Mouse (Mus musculus) ES-E14 (cell line): ENCODE results near the gene Slc16a11.

ENCODE experiments used
- CHD2 ChIP-seq: IDR thresholded peaks from 2 replicates; pipeline ENCODE4 v1.6.1; 2014; ENCODE audit warnings: mild to moderate bottlenecking, low read depth, low read length, inconsistent platforms
- HCFC1 ChIP-seq: IDR thresholded peaks from 2 replicates; pipeline ENCODE4 v1.6.1; 2012; ENCODE audit warnings: low read length, inconsistent platforms, borderline replicate concordance; ENCODE audit not compliant: insufficient read depth
- MAFK ChIP-seq: IDR thresholded peaks from 2 replicates; pipeline ENCODE4 v1.6.1; 2014; ENCODE audit warnings: mild to moderate bottlenecking, low read depth, low read length, inconsistent platforms; ENCODE audit not compliant: insufficient read depth
- ZC3H11A ChIP-seq: IDR thresholded peaks from 2 replicates; pipeline ENCODE4 v1.6.1; 2012; ENCODE audit warnings: low read depth, mild to moderate bottlenecking, inconsistent platforms, low read length, borderline replicate concordance
- ZNF384 ChIP-seq: IDR thresholded peaks from 2 replicates; pipeline ENCODE4 v1.6.1; 2012; ENCODE audit warnings: low read depth, low read length, inconsistent platforms

- no peak for TF ChIP-seq ZNF384
- TF ChIP-seq CHD2 = no peak
- no peak for TF ChIP-seq MAFK
- no peak for TF ChIP-seq HCFC1
- no peak for TF ChIP-seq ZC3H11A
These were observed 9.3 kb downstream of the Slc16a11 start for GRCm38 (mm10) chr11:70221603-70222500.
